Mouse (Mus musculus) ES-E14 (cell line): ENCODE measurements around the gene Erf.

Experiments
- CHD2 ChIP-seq: IDR thresholded peaks from 2 replicates; pipeline ENCODE4 v1.6.1; 2014; ENCODE audit warnings: mild to moderate bottlenecking, low read depth, low read length, inconsistent platforms
- HCFC1 ChIP-seq: IDR thresholded peaks from 2 replicates; pipeline ENCODE4 v1.6.1; 2012; ENCODE audit warnings: low read length, inconsistent platforms, borderline replicate concordance; ENCODE audit not compliant: insufficient read depth
- MAFK ChIP-seq: IDR thresholded peaks from 2 replicates; pipeline ENCODE4 v1.6.1; 2014; ENCODE audit warnings: mild to moderate bottlenecking, low read depth, low read length, inconsistent platforms; ENCODE audit not compliant: insufficient read depth
- ZC3H11A ChIP-seq: IDR thresholded peaks from 2 replicates; pipeline ENCODE4 v1.6.1; 2012; ENCODE audit warnings: low read depth, mild to moderate bottlenecking, inconsistent platforms, low read length, borderline replicate concordance
- ZNF384 ChIP-seq: IDR thresholded peaks from 2 replicates; pipeline ENCODE4 v1.6.1; 2012; ENCODE audit warnings: low read depth, low read length, inconsistent platforms

DNA sequence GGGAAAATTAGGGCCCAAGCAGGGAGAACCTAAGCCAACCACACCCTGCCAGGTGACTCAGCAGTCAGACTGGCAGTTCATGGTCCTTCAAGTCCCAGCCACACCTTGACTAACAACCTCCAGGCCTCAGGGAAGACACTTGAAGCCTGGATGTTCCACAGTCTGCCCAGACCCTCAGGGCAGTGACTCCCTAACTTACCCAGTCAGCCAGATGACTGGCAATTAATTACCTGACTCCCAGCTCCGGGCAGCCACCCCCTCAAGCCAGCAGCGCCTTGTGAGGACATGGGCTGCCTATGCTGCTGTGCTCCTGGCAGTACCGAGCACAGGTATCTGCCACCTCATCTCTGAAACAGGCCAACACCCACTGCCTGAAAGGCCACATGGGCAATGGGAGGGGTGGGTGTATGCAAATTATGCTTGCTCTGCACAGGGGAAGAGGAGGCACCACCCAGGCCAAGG is 41.4 kb downstream of the Erf start:
- TF ChIP-seq HCFC1, result no peak
- no peak for TF ChIP-seq MAFK
- TF ChIP-seq ZC3H11A, result no peak
- TF ChIP-seq CHD2, result no peak
- TF ChIP-seq ZNF384, result no peak
